Mouse (Mus musculus): ENCODE measurements around the gene Ifrd2. TPM values are rescaled to one million over a fixed set of nuclear protein-coding genes. Genes with fewer than 3 reads are reported as not detected.

Gene Ifrd2
- polyA plus RNA-seq, 1 experiment = 16.4 TPM

GRCm38 (mm10) chr9:107582509-107583062 is 4.9 kb upstream of the Ifrd2 start:
- H3K27me3 ChIP-seq (ENCODE audit: control insufficient read depth, insufficient read depth, low read length) = no peaks in the 10 kb centered on the region
- no peak for TF ChIP-seq CTCF (IDR thresholded peaks at IDR 0.05; ENCODE audit: control insufficient read depth, insufficient read depth, insufficient replicate concordance, low read depth, low read length)
- no peak for TF ChIP-seq POLR2A (IDR thresholded peaks at IDR 0.05; ENCODE audit: control insufficient read depth, low read depth, low read length)
- H3K4me1 ChIP-seq (ENCODE audit: control insufficient read depth, insufficient read depth, low read length) = peaks cover 10% of the 10 kb centered on the region
- no peak overlapping the region for H3K27ac ChIP-seq (ENCODE audit: control insufficient read depth, insufficient read depth, low read depth, low read length)
- H3K36me3 ChIP-seq (ENCODE audit: control insufficient read depth, insufficient read depth, low read length) = no peaks in the 10 kb centered on the region
- H3K4me3 ChIP-seq (ENCODE audit: control insufficient read depth, low read depth, low read length) = peak overlapping the region; percentile 93

GRCm38 (mm10) chr9:107583174-107583573 is 4.3 kb upstream of the Ifrd2 start:
- Histone ChIP-seq H3K36me3 (ENCODE audit: control insufficient read depth, insufficient read depth, low read length) (no peaks in the 10 kb centered on the region), H3K4me3 (ENCODE audit: control insufficient read depth, low read depth, low read length) (peak overlapping the region; percentile 93; the same call in 1 of the 2 replicates), H3K27ac (ENCODE audit: control insufficient read depth, insufficient read depth, low read depth, low read length) (no peak overlapping the region), H3K4me1 (ENCODE audit: control insufficient read depth, insufficient read depth, low read length) (peaks cover 10% of the 10 kb centered on the region), H3K27me3 (ENCODE audit: control insufficient read depth, insufficient read depth, low read length) (no peaks in the 10 kb centered on the region)
- TF ChIP-seq CTCF (IDR thresholded peaks at IDR 0.05; ENCODE audit: control insufficient read depth, insufficient read depth, insufficient replicate concordance, low read depth, low read length) (no peak), POLR2A (IDR thresholded peaks at IDR 0.05; ENCODE audit: control insufficient read depth, low read depth, low read length) (no peak)

GRCm38 (mm10) chr9:107586504-107586903 is 938 bp upstream of the Ifrd2 start:
- no peaks in the 10 kb centered on the region for H3K27me3 ChIP-seq (ENCODE audit: control insufficient read depth, insufficient read depth, low read length)
- H3K4me1 ChIP-seq (ENCODE audit: control insufficient read depth, insufficient read depth, low read length) = peaks cover 6% of the 10 kb centered on the region
- H3K27ac ChIP-seq (ENCODE audit: control insufficient read depth, insufficient read depth, low read depth, low read length) = no peak overlapping the region
- TF ChIP-seq CTCF (IDR thresholded peaks at IDR 0.05; ENCODE audit: control insufficient read depth, insufficient read depth, insufficient replicate concordance, low read depth, low read length) (no peak), POLR2A (IDR thresholded peaks at IDR 0.05; ENCODE audit: control insufficient read depth, low read depth, low read length) (no peak)
- H3K4me3 ChIP-seq (ENCODE audit: control insufficient read depth, low read depth, low read length) = peak overlapping the region; percentile 14; the same call in 1 of the 2 replicates
- H3K36me3 ChIP-seq (ENCODE audit: control insufficient read depth, insufficient read depth, low read length) = no peaks in the 10 kb centered on the region

- TF ChIP-seq POLR2A (IDR thresholded peaks at IDR 0.05; ENCODE audit: control insufficient read depth, low read depth, low read length) = no peak
- no peak for TF ChIP-seq CTCF (IDR thresholded peaks at IDR 0.05; ENCODE audit: control insufficient read depth, insufficient read depth, insufficient replicate concordance, low read depth, low read length)
- Histone ChIP-seq H3K27ac (ENCODE audit: control insufficient read depth, insufficient read depth, low read depth, low read length) (peak overlapping the region; percentile 48), H3K4me3 (ENCODE audit: control insufficient read depth, low read depth, low read length) (peak overlapping the region; percentile 91), H3K4me1 (ENCODE audit: control insufficient read depth, insufficient read depth, low read length) (peaks cover 6% of the 10 kb centered on the region), H3K27me3 (ENCODE audit: control insufficient read depth, insufficient read depth, low read length) (no peaks in the 10 kb centered on the region), H3K36me3 (ENCODE audit: control insufficient read depth, insufficient read depth, low read length) (no peaks in the 10 kb centered on the region)
These were observed 594 bp downstream of the Ifrd2 start for GRCm38 (mm10) chr9:107587833-107588639.

GRCm38 (mm10) chr9:107590058-107590772 is 2.8 kb downstream of the Ifrd2 start:
- H3K36me3 ChIP-seq (ENCODE audit: control insufficient read depth, insufficient read depth, low read length) = no peaks in the 10 kb centered on the region
- no peak for TF ChIP-seq POLR2A (IDR thresholded peaks at IDR 0.05; ENCODE audit: control insufficient read depth, low read depth, low read length)
- no peak for TF ChIP-seq CTCF (IDR thresholded peaks at IDR 0.05; ENCODE audit: control insufficient read depth, insufficient read depth, insufficient replicate concordance, low read depth, low read length)
- H3K27ac ChIP-seq (ENCODE audit: control insufficient read depth, insufficient read depth, low read depth, low read length) = no peak overlapping the region
- no peaks in the 10 kb centered on the region for H3K27me3 ChIP-seq (ENCODE audit: control insufficient read depth, insufficient read depth, low read length)
- no peak overlapping the region for H3K4me3 ChIP-seq (ENCODE audit: control insufficient read depth, low read depth, low read length)
- peaks cover 6% of the 10 kb centered on the region for H3K4me1 ChIP-seq (ENCODE audit: control insufficient read depth, insufficient read depth, low read length)

GRCm38 (mm10) chr9:107590773-107591060 is 3.3 kb downstream of the Ifrd2 start:
- peaks cover 6% of the 10 kb centered on the region for H3K4me1 ChIP-seq (ENCODE audit: control insufficient read depth, insufficient read depth, low read length)
- H3K4me3 ChIP-seq (ENCODE audit: control insufficient read depth, low read depth, low read length) = no peak overlapping the region
- TF ChIP-seq POLR2A (IDR thresholded peaks at IDR 0.05; ENCODE audit: control insufficient read depth, low read depth, low read length) (no peak), CTCF (IDR thresholded peaks at IDR 0.05; ENCODE audit: control insufficient read depth, insufficient read depth, insufficient replicate concordance, low read depth, low read length) (no peak)
- H3K27ac ChIP-seq (ENCODE audit: control insufficient read depth, insufficient read depth, low read depth, low read length) = no peak overlapping the region
- H3K36me3 ChIP-seq (ENCODE audit: control insufficient read depth, insufficient read depth, low read length) = no peaks in the 10 kb centered on the region
- no peaks in the 10 kb centered on the region for H3K27me3 ChIP-seq (ENCODE audit: control insufficient read depth, insufficient read depth, low read length)

Measured in testis, adult 2 months (tissue).